Mouse (Mus musculus) liver, embryonic 14.5 days (tissue): ENCODE results near the gene Pknox1. TPM values are rescaled to one million over a fixed set of nuclear protein-coding genes. Genes with fewer than 3 reads are reported as not detected.

Experiments
- ATAC-seq: fragments of 200-750 bp; cut with Nextera tagmentation; 2 replicates; pipeline ENCODE4 v1.8.0; 2017; ENCODE audit warnings: moderate number of reproducible peaks, mild to moderate bottlenecking, moderate library complexity; ENCODE audit not compliant: insufficient read depth
- DNase-seq, 3 experiments: peaks; one replicate each; pipeline ENCODE4 v3.0.0-alpha.2; 2012 to 2013; ENCODE audit warnings: low read depth in 3 of 3, low spot score in 3 of 3
- H3K27ac ChIP-seq: fragments of 300-500 bp; sonication (generic); 2 replicates; pipeline ENCODE4 v1.5.1; 2014; ENCODE audit warnings: moderate library complexity, mild to moderate bottlenecking, control low read depth, inconsistent platforms
- H3K27me3 ChIP-seq: fragments of 300-500 bp; sonication (generic); 2 replicates; pipeline ENCODE4 v1.6.1; 2014; ENCODE audit warnings: mild to moderate bottlenecking, low read length, moderate library complexity; ENCODE audit not compliant: control insufficient read depth, insufficient read depth
- H3K36me3 ChIP-seq: fragments of 300-500 bp; sonication (generic); replicated peaks from 2 replicates; pipeline ENCODE4 v1.6.1; 2014; ENCODE audit warnings: low read depth; ENCODE audit not compliant: control insufficient read depth, insufficient read depth
- H3K4me1 ChIP-seq, 2 experiments: fragments of 200-500 bp in 1 of 2; fragments of 300-500 bp in 1 of 2; sonication (generic) in 1 of 2; replicated peaks; 2 replicates each; pipeline ENCODE4 v1.6.1; 2012 to 2014; ENCODE audit warnings: antibody characterized with exemption in 1 of 2, inconsistent platforms in 1 of 2, low read length in 1 of 2; ENCODE audit not compliant: control insufficient read depth in 2 of 2, insufficient read depth in 2 of 2
- H3K4me2 ChIP-seq: fragments of 300-500 bp; sonication (generic); 2 replicates; pipeline ENCODE4 v1.6.1; 2014; ENCODE audit warnings: low read depth, mild to moderate bottlenecking, control low read depth, moderate library complexity
- H3K4me3 ChIP-seq, 2 experiments: fragments of 200-500 bp in 1 of 2; fragments of 300-500 bp in 1 of 2; sonication (generic) in 1 of 2; 2 replicates each; pipeline ENCODE4 v1.5.1; 2012 to 2014; ENCODE audit warnings: low read depth in 2 of 2, low read length in 2 of 2, mild to moderate bottlenecking in 2 of 2, control low read depth in 1 of 2, inconsistent platforms in 1 of 2, moderate library complexity in 1 of 2; ENCODE audit not compliant: insufficient read depth in 1 of 2
- H3K9ac ChIP-seq: fragments of 300-500 bp; sonication (generic); replicated peaks from 2 replicates; pipeline ENCODE4 v1.6.1; 2014; ENCODE audit warnings: mild to moderate bottlenecking, control low read depth, moderate library complexity
- H3K9me3 ChIP-seq: fragments of 300-500 bp; sonication (generic); 2 replicates; pipeline ENCODE4 v1.6.1; 2016; ENCODE audit warnings: low read length, mixed read lengths; ENCODE audit not compliant: control insufficient read depth
- CTCF ChIP-seq: IDR thresholded peaks from 2 replicates; pipeline ENCODE4 v1.5.1; 2016; ENCODE audit warnings: antibody characterized with exemption, low read depth, control low read depth
- EP300 ChIP-seq: IDR thresholded peaks from 2 replicates; pipeline ENCODE4 v1.6.1; 2016; ENCODE audit warnings: antibody characterized with exemption, low read depth
- WGBS: fragments of 180-500 bp; shearing (Covaris S2); extraction: QIAGEN DNeasy Blood & Tissue Kit; methylation state at CpG from one replicate; pipeline ENCODE4 v1.1.7; 2014; ENCODE audit not compliant: insufficient replicate concordance; 5-methylcytosine and 5-hydroxymethylcytosine counted together
- polyA plus RNA-seq, 2 experiments: library from polyadenylated mRNA; depleted of rRNA in 1 of 2; stranded (reverse) in 1 of 2; unstranded in 1 of 2; fragments of >200 nt; fragmentation: Nextera tagmentation in 1 of 2; extraction: Ambion mirVana in 1 of 2; gene quantifications; 2 replicates each; pipeline versions ENCODE4 v1.2.1 to v1.2.3; 2012 to 2014

Pknox1 gene
- polyA plus RNA-seq, 2 experiments: 7.0 to 10.6 TPM

- DNase-seq: no peak
- Histone ChIP-seq H3K4me3 (no peak overlapping the region), H3K4me1 (peaks cover 0 to 2% of the 10 kb centered on the region in 2 experiments; a peak in 1 of 4 replicates), H3K9ac (no peak overlapping the region), H3K27me3 (no peaks in the 10 kb centered on the region), H3K4me2 (no peak overlapping the region), H3K9me3 (no peaks in the 10 kb centered on the region), H3K27ac (no peak overlapping the region), H3K36me3 (no peaks in the 10 kb centered on the region)
- WGBS: 46% methylated on average over 4 of the region's 4 CpGs
- ATAC-seq: no peak
- TF ChIP-seq CTCF (no peak), EP300 (no peak)
These were observed 8.3 kb upstream of the Pknox1 start for GRCm38 (mm10) chr17:31556253-31556652.

- H3K27me3 ChIP-seq: no peaks in the 10 kb centered on the region
- no peaks in the 10 kb centered on the region for H3K9me3 ChIP-seq
- no peak for ATAC-seq
- TF ChIP-seq CTCF (no peak), EP300 (no peak)
- no peak overlapping the region for H3K4me2 ChIP-seq
- 66% methylated on average over 11 of the region's 11 CpGs for WGBS
- DNase-seq: no peak
- H3K27ac ChIP-seq: no peak overlapping the region
- no peak overlapping the region for H3K4me3 ChIP-seq
- no peak overlapping the region for H3K9ac ChIP-seq
- H3K36me3 ChIP-seq: no peaks in the 10 kb centered on the region
- H3K4me1 ChIP-seq: peaks cover 0 to 2% of the 10 kb centered on the region in 2 experiments; a peak in 1 of 4 replicates
These were observed 7.2 kb upstream of the Pknox1 start for GRCm38 (mm10) chr17:31557124-31557880.

GRCm38 (mm10) chr17:31557947-31558542 lies 6.5 kb upstream of the Pknox1 start:
- no peak overlapping the region for H3K27ac ChIP-seq
- ATAC-seq: no peak
- H3K9ac ChIP-seq: no peak overlapping the region
- no peaks in the 10 kb centered on the region for H3K27me3 ChIP-seq
- H3K36me3 ChIP-seq: no peaks in the 10 kb centered on the region
- DNase-seq: no peak
- no peaks in the 10 kb centered on the region for H3K9me3 ChIP-seq
- TF ChIP-seq EP300 (no peak), CTCF (no peak)
- H3K4me1 ChIP-seq: peaks cover 0 to 2% of the 10 kb centered on the region in 2 experiments; a peak in 1 of 4 replicates
- WGBS: 63% methylated on average over 10 of the region's 10 CpGs
- no peak overlapping the region for H3K4me2 ChIP-seq
- no peak overlapping the region for H3K4me3 ChIP-seq

GRCm38 (mm10) chr17:31559021-31559789 lies 5.3 kb upstream of the Pknox1 start:
- H3K9me3 ChIP-seq: no peaks in the 10 kb centered on the region
- no peak for TF ChIP-seq CTCF
- no peak for TF ChIP-seq EP300
- no peak overlapping the region for H3K4me3 ChIP-seq
- H3K4me2 ChIP-seq: no peak overlapping the region
- no peak overlapping the region for H3K27ac ChIP-seq
- no peak for ATAC-seq
- H3K36me3 ChIP-seq: no peaks in the 10 kb centered on the region
- no peaks in the 10 kb centered on the region for H3K27me3 ChIP-seq
- 64% methylated on average over 11 of the region's 11 CpGs for WGBS
- no peak overlapping the region for H3K9ac ChIP-seq
- DNase-seq: no peak
- H3K4me1 ChIP-seq: peaks cover 5 to 8% of the 10 kb centered on the region in 2 experiments

- WGBS: 11% methylated on average over 12 of the region's 12 CpGs
- peak overlapping the region; percentile 80 for H3K4me2 ChIP-seq
- H3K4me3 ChIP-seq: peak overlapping the region; percentile 45 to 73
- DNase-seq: peak in 1 of 3 experiments; percentile 14
- no peaks in the 10 kb centered on the region for H3K9me3 ChIP-seq
- no peak for TF ChIP-seq CTCF
- TF ChIP-seq EP300: no peak
- H3K27ac ChIP-seq: peak overlapping the region; percentile 57
- no peaks in the 10 kb centered on the region for H3K27me3 ChIP-seq
- no peaks in the 10 kb centered on the region; the same call in 1 of the 2 replicates for H3K36me3 ChIP-seq
- H3K4me1 ChIP-seq: peaks cover 17 to 18% of the 10 kb centered on the region in 2 experiments
- H3K9ac ChIP-seq: peak overlapping the region; percentile 66
- no peak for ATAC-seq
These were observed 911 bp upstream of the Pknox1 start for GRCm38 (mm10) chr17:31563632-31564014.
